Mouse (Mus musculus): ENCODE data around the gene Akap7.

- no peak for TF ChIP-seq POLR2A (IDR thresholded peaks at IDR 0.05; ENCODE audit: low read depth, low read length)
- no peak for TF ChIP-seq CTCF (IDR thresholded peaks at IDR 0.05; ENCODE audit: extremely low read depth, insufficient read length, insufficient replicate concordance, low read depth, low read length)
Measured at GRCm38 (mm10) chr10:25260724-25261123, 46.9 kb downstream of the Akap7 start.
